Mouse (Mus musculus): ENCODE data around the gene Tenm4.

- TF ChIP-seq CTCF (IDR thresholded peaks at IDR 0.05; ENCODE audit: low read depth) (no peak), EP300 (IDR thresholded peaks at IDR 0.05; ENCODE audit: low read depth) (no peak)
Measured at GRCm38 (mm10) chr7:96768718-96769117, 597.7 kb downstream of the Tenm4 start.

All from liver, postnatal 0 days (tissue).